Mouse (Mus musculus): ENCODE measurements around the gene Cpne5. TPM values are rescaled to one million over a fixed set of nuclear protein-coding genes. Genes with fewer than 3 reads are reported as not detected.

Gene Cpne5
- total and polyA plus RNA-seq, 3 experiments = 0.19 to 1.0 TPM; not detected in 1

GRCm38 (mm10) chr17:29147773-29148172 is 90.2 kb downstream of the Cpne5 start:
- no peaks in the 10 kb centered on the region for H3K79me2 ChIP-seq (ENCODE audit: control insufficient read depth, insufficient read depth, low read length, poor library complexity)
- no peak overlapping the region for H3K9ac ChIP-seq (ENCODE audit: control insufficient read depth, low read depth, low read length, poor library complexity, severe bottlenecking)
- H3K4me1 ChIP-seq (ENCODE audit: control insufficient read depth in 1 of 2, insufficient read depth in 2 of 2, low read length in 2 of 2) = peaks cover 0 to 4% of the 10 kb centered on the region in 2 experiments; a peak in 1 of 4 replicates
- H3K36me3 ChIP-seq (ENCODE audit: control insufficient read depth in 1 of 2, insufficient read depth in 2 of 2, low read length in 2 of 2) = no peaks in the 10 kb centered on the region; a peak in 1 of 4 replicates
- no peaks in the 10 kb centered on the region for H3K9me3 ChIP-seq (replicated peaks; ENCODE audit: insufficient read depth, low read length)
- TF ChIP-seq ELF1 (IDR thresholded peaks at IDR 0.05; ENCODE audit: low read depth, low read length) (no peak), POLR2A (IDR thresholded peaks at IDR 0.05; ENCODE audit: control insufficient read depth in 1 of 2, insufficient read depth in 1 of 2, low read depth in 1 of 2, low read length in 2 of 2, poor library complexity in 1 of 2) (no peak), EP300 (IDR thresholded peaks at IDR 0.05; ENCODE audit: low read depth in 1 of 2, low read length in 2 of 2) (no peak), MAX (IDR thresholded peaks at IDR 0.05; ENCODE audit: low read length) (no peak), ZC3H11A (IDR thresholded peaks at IDR 0.05; ENCODE audit: low read depth, low read length) (no peak), E2F4 (IDR thresholded peaks at IDR 0.05; ENCODE audit: borderline replicate concordance, low read depth, low read length) (no peak), RCOR1 (IDR thresholded peaks at IDR 0.05; ENCODE audit: low read depth, low read length) (no peak), ZMIZ1 (IDR thresholded peaks at IDR 0.05; ENCODE audit: low read depth, low read length) (no peak), ZNF384 (IDR thresholded peaks at IDR 0.05; ENCODE audit: low read depth, low read length) (no peak)
- no peak for DNase-seq (ENCODE audit: low read depth, low spot score)
- no peak overlapping the region for H3K4me3 ChIP-seq (ENCODE audit: control insufficient read depth in 1 of 2, insufficient read depth in 1 of 2, low read depth in 2 of 2, low read length in 2 of 2)
- H3K27me3 ChIP-seq (ENCODE audit: control insufficient read depth in 1 of 2, insufficient read depth in 2 of 2, low read length in 2 of 2) = no peaks in the 10 kb centered on the region
- no peak overlapping the region for H3K27ac ChIP-seq (ENCODE audit: control insufficient read depth, low read depth, low read length)

- no peaks in the 10 kb centered on the region for H3K27me3 ChIP-seq (ENCODE audit: control insufficient read depth in 1 of 2, insufficient read depth in 2 of 2, low read length in 2 of 2)
- TF ChIP-seq MXI1 (IDR thresholded peaks at IDR 0.05; ENCODE audit: low read depth, low read length) = no peak
- TF ChIP-seq ETS1 (IDR thresholded peaks at IDR 0.05; ENCODE audit: low read depth, low read length) = no peak
- TF ChIP-seq UBTF (IDR thresholded peaks at IDR 0.05; ENCODE audit: borderline replicate concordance, insufficient read depth, low read depth, low read length) = no peak
- H3K27ac ChIP-seq (ENCODE audit: control insufficient read depth, low read depth, low read length) = no peak overlapping the region
- no peak for DNase-seq (ENCODE audit: low read depth, low spot score)
- no peak overlapping the region for H3K4me3 ChIP-seq (ENCODE audit: control insufficient read depth in 1 of 2, insufficient read depth in 1 of 2, low read depth in 2 of 2, low read length in 2 of 2)
- H3K9ac ChIP-seq (ENCODE audit: control insufficient read depth, low read depth, low read length, poor library complexity, severe bottlenecking) = no peak overlapping the region
- H3K36me3 ChIP-seq (ENCODE audit: control insufficient read depth in 1 of 2, insufficient read depth in 2 of 2, low read length in 2 of 2) = peaks cover 0 to 2% of the 10 kb centered on the region in 2 experiments; a peak in 2 of 4 replicates
- no peaks in the 10 kb centered on the region for H3K79me2 ChIP-seq (ENCODE audit: control insufficient read depth, insufficient read depth, low read length, poor library complexity)
- peaks cover 0 to 9% of the 10 kb centered on the region in 2 experiments; a peak in 3 of 4 replicates for H3K4me1 ChIP-seq (ENCODE audit: control insufficient read depth in 1 of 2, insufficient read depth in 2 of 2, low read length in 2 of 2)
- H3K9me3 ChIP-seq (replicated peaks; ENCODE audit: insufficient read depth, low read length) = no peaks in the 10 kb centered on the region
Measured at GRCm38 (mm10) chr17:29147273-29147672, 90.7 kb downstream of the Cpne5 start.

GRCm38 (mm10) chr17:29145101-29145500 is 92.9 kb downstream of the Cpne5 start:
- Histone ChIP-seq H3K27ac (ENCODE audit: control insufficient read depth, low read depth, low read length) (no peak overlapping the region), H3K36me3 (ENCODE audit: control insufficient read depth in 1 of 2, insufficient read depth in 2 of 2, low read length in 2 of 2) (peaks cover 0 to 17% of the 10 kb centered on the region in 2 experiments; a peak in 2 of 4 replicates), H3K79me2 (ENCODE audit: control insufficient read depth, insufficient read depth, low read length, poor library complexity) (no peaks in the 10 kb centered on the region), H3K27me3 (ENCODE audit: control insufficient read depth in 1 of 2, insufficient read depth in 2 of 2, low read length in 2 of 2) (no peaks in the 10 kb centered on the region), H3K9ac (ENCODE audit: control insufficient read depth, low read depth, low read length, poor library complexity, severe bottlenecking) (no peak overlapping the region), H3K4me1 (ENCODE audit: control insufficient read depth in 1 of 2, insufficient read depth in 2 of 2, low read length in 2 of 2) (peaks cover 11 to 29% of the 10 kb centered on the region in 2 experiments), H3K9me3 (replicated peaks; ENCODE audit: insufficient read depth, low read length) (no peaks in the 10 kb centered on the region), H3K4me3 (ENCODE audit: control insufficient read depth in 1 of 2, insufficient read depth in 1 of 2, low read depth in 2 of 2, low read length in 2 of 2) (no peak overlapping the region)
- no peak for TF ChIP-seq ZKSCAN1 (IDR thresholded peaks at IDR 0.05; ENCODE audit: low read depth, low read length)
- TF ChIP-seq GATA1 (IDR thresholded peaks at IDR 0.05; ENCODE audit: low read depth, low read length) = no peak
- no peak for TF ChIP-seq ETS1 (IDR thresholded peaks at IDR 0.05; ENCODE audit: low read depth, low read length)
- no peak for TF ChIP-seq MEF2A (IDR thresholded peaks at IDR 0.05; ENCODE audit: extremely low read depth, insufficient replicate concordance, low read depth, low read length, poor library complexity, severe bottlenecking)
- no peak for TF ChIP-seq RCOR1 (IDR thresholded peaks at IDR 0.05; ENCODE audit: low read depth, low read length)
- no peak for TF ChIP-seq KAT2A (conservative IDR thresholded peaks at IDR 0.05; ENCODE audit: low read depth, low read length)
- TF ChIP-seq POLR2A (IDR thresholded peaks at IDR 0.05; ENCODE audit: control insufficient read depth in 1 of 2, insufficient read depth in 1 of 2, low read depth in 1 of 2, low read length in 2 of 2, poor library complexity in 1 of 2) = no peak
- no peak for TF ChIP-seq CHD2 (IDR thresholded peaks at IDR 0.05; ENCODE audit: low read length)
- TF ChIP-seq POLR2AphosphoS2 (IDR thresholded peaks at IDR 0.05; ENCODE audit: low read length) = no peak
- TF ChIP-seq SIN3A (IDR thresholded peaks at IDR 0.05; ENCODE audit: low read length) = no peak
- TF ChIP-seq ZNF384 (IDR thresholded peaks at IDR 0.05; ENCODE audit: low read depth, low read length) = no peak
- DNase-seq (ENCODE audit: low read depth, low spot score) = no peak
